Mouse (Mus musculus) midbrain, embryonic 14.5 days (tissue): ENCODE results near the gene Rab36. TPM values are rescaled to one million over a fixed set of nuclear protein-coding genes. Genes with fewer than 3 reads are reported as not detected.
A peak's percentile ranks its signal among the peaks of the same experiment; 100 is the strongest.

Experiments used
- ATAC-seq: fragments of 200-750 bp; cut with Nextera tagmentation; 2 replicates; pipeline ENCODE4 v1.8.0; 2017; ENCODE audit warnings: moderate number of reproducible peaks, moderate library complexity; ENCODE audit not compliant: low FRiP score, low TSS enrichment
- DNase-seq: peaks from one replicate; pipeline ENCODE4 v3.0.0-alpha.2; 2015
- H3K27ac ChIP-seq: fragments of 300-500 bp; sonication (generic); replicated peaks from 2 replicates; pipeline ENCODE4 v1.5.1; 2014; ENCODE audit warnings: mild to moderate bottlenecking, low read depth, low read length, moderate library complexity
- H3K27me3 ChIP-seq: fragments of 300-500 bp; sonication (generic); 2 replicates; pipeline ENCODE4 v1.6.1; 2014; ENCODE audit warnings: low read length, control low read depth, mixed read lengths; ENCODE audit not compliant: control insufficient read depth, insufficient read depth
- H3K36me3 ChIP-seq: fragments of 300-500 bp; sonication (generic); 2 replicates; pipeline ENCODE4 v1.6.1; 2014; ENCODE audit warnings: low read length, control low read depth; ENCODE audit not compliant: control insufficient read depth, insufficient read depth
- H3K4me1 ChIP-seq: fragments of 300-500 bp; sonication (generic); 2 replicates; pipeline ENCODE4 v1.6.1; 2014; ENCODE audit warnings: mild to moderate bottlenecking, antibody characterized with exemption, low read length, control low read depth; ENCODE audit not compliant: control insufficient read depth, insufficient read depth
- H3K4me2 ChIP-seq: fragments of 300-500 bp; sonication (generic); 2 replicates; pipeline ENCODE4 v1.6.1; 2014; ENCODE audit warnings: mild to moderate bottlenecking, low read length, moderate library complexity
- H3K4me3 ChIP-seq: fragments of 300-500 bp; sonication (generic); replicated peaks from 2 replicates; pipeline ENCODE4 v1.5.1; 2014; ENCODE audit warnings: low read depth, low read length
- H3K9ac ChIP-seq: fragments of 300-500 bp; sonication (generic); replicated peaks from 2 replicates; pipeline ENCODE4 v1.6.1; 2014; ENCODE audit warnings: mild to moderate bottlenecking, low read length, moderate library complexity
- H3K9me3 ChIP-seq: fragments of 300-500 bp; sonication (generic); 2 replicates; pipeline ENCODE4 v1.6.1; 2016; ENCODE audit warnings: low read length, control low read depth, mixed read lengths; ENCODE audit not compliant: control insufficient read depth
- WGBS: fragments of 180-500 bp; shearing (Covaris S2); extraction: QIAGEN DNeasy Blood & Tissue Kit; methylation state at CpG from one replicate; pipeline ENCODE4 v1.1.7; 2014; 5-methylcytosine and 5-hydroxymethylcytosine counted together
- polyA plus RNA-seq: library from polyadenylated mRNA; unstranded; fragments of >200 nt; fragmentation: Nextera tagmentation; extraction: Ambion mirVana; gene quantifications from 2 replicates; pipeline ENCODE4 v1.2.1, GENCODE M21; 2014

Gene Rab36
- polyA plus RNA-seq, 1 experiment from 2014 or later: 14.3 TPM

DNA sequence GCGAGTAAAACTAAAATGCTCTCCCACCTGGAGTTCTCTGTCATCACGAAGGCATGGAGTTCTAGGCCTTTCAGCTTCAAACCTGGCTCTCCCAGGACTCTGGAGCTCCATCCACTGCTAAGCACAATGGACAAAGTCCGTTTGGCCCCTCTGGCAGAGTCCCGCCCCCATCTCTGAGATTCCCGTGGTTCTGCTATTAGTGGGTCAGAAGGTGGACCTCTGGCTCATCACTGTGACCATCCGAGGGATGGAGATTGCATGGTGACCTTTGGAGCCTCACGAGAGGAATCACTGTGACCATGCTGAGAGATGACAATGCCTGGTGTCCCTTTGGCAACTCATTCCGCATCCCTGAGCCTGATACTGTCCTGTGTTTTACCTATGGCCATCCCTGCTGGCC is 16.0 kb downstream of the Rab36 start:
- no peak overlapping the region for H3K4me3 ChIP-seq
- H3K4me1 ChIP-seq: peaks cover 17% of the 10 kb centered on the region
- no peak overlapping the region for H3K4me2 ChIP-seq
- no peaks in the 10 kb centered on the region for H3K27me3 ChIP-seq
- H3K9me3 ChIP-seq: no peaks in the 10 kb centered on the region
- no peak overlapping the region for H3K9ac ChIP-seq
- H3K27ac ChIP-seq: no peak overlapping the region
- DNase-seq (no peak), ATAC-seq (no peak)
- WGBS: 79% methylated on average over 8 of the region's 8 CpGs
- H3K36me3 ChIP-seq: no peaks in the 10 kb centered on the region

DNA sequence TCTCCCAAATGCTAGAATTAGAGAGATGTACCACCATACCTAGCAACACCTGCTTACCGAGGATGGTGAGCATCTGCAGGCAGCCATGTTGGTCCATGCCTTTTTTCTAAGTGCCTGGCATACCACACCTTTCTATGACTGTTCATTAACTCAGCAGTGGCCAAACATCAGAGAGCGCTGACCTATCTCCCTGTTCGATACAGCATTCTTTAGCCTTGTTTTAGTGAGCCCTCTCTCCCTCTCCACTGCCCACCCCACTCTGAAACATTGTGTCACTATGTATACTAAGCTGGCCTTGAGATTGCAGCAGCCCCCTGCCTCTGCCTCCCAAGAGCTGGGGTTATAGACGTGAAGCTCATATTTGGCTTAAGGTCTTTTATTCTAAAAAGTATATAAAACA is 16.8 kb downstream of the Rab36 start:
- DNase-seq: no peak
- ATAC-seq: no peak
- peaks cover 17% of the 10 kb centered on the region for H3K4me1 ChIP-seq
- no peak overlapping the region for H3K4me2 ChIP-seq
- no peak overlapping the region for H3K4me3 ChIP-seq
- H3K27ac ChIP-seq: no peak overlapping the region
- no peaks in the 10 kb centered on the region for H3K27me3 ChIP-seq
- H3K9ac ChIP-seq: no peak overlapping the region
- no peaks in the 10 kb centered on the region for H3K9me3 ChIP-seq
- H3K36me3 ChIP-seq: no peaks in the 10 kb centered on the region
- 87% methylated on average over 4 of the region's 4 CpGs for WGBS

DNA sequence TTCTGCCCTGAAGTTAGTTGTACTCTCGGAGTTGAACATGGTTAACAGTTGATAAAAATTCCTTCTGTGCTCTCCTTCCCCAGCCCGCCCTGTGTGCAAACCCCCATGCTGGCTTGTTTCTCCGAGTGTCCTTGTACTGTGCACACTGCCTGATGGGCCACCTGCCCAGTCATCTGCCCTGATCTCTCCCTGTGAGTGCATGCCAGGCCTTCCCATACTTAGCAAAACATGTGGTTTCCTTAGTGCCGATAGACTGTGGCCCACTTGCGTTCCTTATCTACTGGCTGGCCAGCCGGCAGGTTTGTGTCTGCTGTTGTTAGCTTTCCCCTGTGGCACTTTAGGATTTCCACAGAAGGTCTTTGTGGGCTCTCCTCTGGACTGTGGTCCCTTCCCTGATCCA is 17.3 kb downstream of the Rab36 start:
- no peak for ATAC-seq
- no peaks in the 10 kb centered on the region for H3K27me3 ChIP-seq
- H3K4me1 ChIP-seq: peaks cover 17% of the 10 kb centered on the region
- no peak overlapping the region for H3K27ac ChIP-seq
- H3K9ac ChIP-seq: no peak overlapping the region
- 81% methylated on average over 6 of the region's 6 CpGs for WGBS
- no peak for DNase-seq
- H3K4me3 ChIP-seq: no peak overlapping the region
- H3K36me3 ChIP-seq: no peaks in the 10 kb centered on the region
- H3K9me3 ChIP-seq: no peaks in the 10 kb centered on the region
- H3K4me2 ChIP-seq: no peak overlapping the region

DNA sequence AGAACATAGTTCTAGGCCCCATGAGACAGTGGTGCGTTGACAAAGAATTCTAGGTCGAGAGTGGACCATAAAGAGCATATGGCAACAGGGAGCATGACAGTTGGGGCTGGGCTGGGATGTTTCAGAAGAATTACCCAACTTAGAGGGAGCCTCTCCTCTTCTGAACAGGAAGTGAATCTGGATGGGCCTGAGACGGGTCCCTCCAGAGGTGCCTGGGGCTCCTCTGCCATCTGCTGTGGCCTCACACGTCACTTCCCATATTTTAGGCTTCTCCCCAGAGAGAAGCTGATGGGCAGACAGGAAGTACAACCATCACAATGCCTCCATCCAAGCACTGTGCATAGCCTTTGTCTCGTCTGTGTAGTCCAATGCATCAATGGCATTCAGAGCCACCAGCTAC is 18.8 kb downstream of the Rab36 start:
- Histone ChIP-seq H3K4me1 (peaks cover 24% of the 10 kb centered on the region), H3K27ac (peak overlapping the region; percentile 63), H3K36me3 (no peaks in the 10 kb centered on the region), H3K27me3 (no peaks in the 10 kb centered on the region), H3K9me3 (no peaks in the 10 kb centered on the region), H3K4me3 (no peak overlapping the region), H3K9ac (no peak overlapping the region), H3K4me2 (no peak overlapping the region)
- DNase-seq (no peak), ATAC-seq (no peak)
- WGBS: 50% methylated on average over 5 of the region's 5 CpGs

DNA sequence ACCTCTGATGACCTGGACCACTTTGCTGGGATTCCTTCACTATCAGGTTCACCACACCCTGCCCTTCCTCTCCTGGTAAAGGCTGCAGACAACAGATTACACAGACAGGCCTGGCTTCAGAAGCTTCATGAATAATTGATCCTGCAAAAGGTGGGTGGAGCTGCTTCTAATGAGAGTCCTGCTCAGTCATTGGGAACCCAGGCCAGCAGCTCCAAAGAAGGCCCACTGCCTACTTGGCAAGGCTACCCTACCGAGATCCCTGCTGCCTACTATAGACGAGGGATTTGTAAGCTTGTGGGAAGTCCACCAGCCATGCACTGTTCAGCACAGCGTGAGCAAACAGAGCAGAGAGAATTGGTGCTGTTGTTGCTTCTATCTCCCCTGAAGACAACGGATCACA is 19.4 kb downstream of the Rab36 start:
- Histone ChIP-seq H3K36me3 (no peaks in the 10 kb centered on the region), H3K27me3 (no peaks in the 10 kb centered on the region), H3K9ac (no peak overlapping the region; the same call in 1 of the 2 replicates), H3K4me3 (no peak overlapping the region), H3K27ac (peak overlapping the region; percentile 63), H3K4me2 (no peak overlapping the region), H3K9me3 (no peaks in the 10 kb centered on the region), H3K4me1 (peaks cover 24% of the 10 kb centered on the region)
- ATAC-seq: peak; percentile 22; the same call in 1 of the 2 replicates
- WGBS: 3% methylated on average over 4 of the region's 4 CpGs
- peak; percentile 72 for DNase-seq

DNA sequence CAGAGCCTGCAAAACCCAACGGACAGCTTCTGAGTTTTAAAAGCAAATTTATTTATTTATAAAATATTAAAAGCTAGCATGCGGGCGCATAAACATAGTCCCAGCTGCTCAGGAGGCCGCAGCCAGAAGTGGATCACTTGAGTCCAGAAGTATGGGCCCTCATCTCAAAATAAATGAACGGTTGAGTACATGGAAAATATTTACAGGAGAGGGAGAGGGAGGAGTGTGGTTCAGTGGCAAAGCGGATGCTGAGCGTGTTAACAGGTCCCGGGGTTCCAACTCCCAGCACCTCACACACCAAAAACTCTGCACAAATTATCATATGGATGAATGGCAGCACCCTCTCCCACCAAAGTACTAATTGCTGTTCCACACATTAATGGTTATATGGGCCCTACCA is 21.5 kb downstream of the Rab36 start:
- ATAC-seq (no peak), DNase-seq (no peak)
- H3K4me3 ChIP-seq: no peak overlapping the region
- 65% methylated on average over 8 of the region's 8 CpGs for WGBS
- H3K27ac ChIP-seq: no peak overlapping the region
- H3K4me1 ChIP-seq: peaks cover 43% of the 10 kb centered on the region
- H3K9ac ChIP-seq: no peak overlapping the region
- H3K27me3 ChIP-seq: no peaks in the 10 kb centered on the region
- no peaks in the 10 kb centered on the region for H3K9me3 ChIP-seq
- no peaks in the 10 kb centered on the region for H3K36me3 ChIP-seq
- no peak overlapping the region for H3K4me2 ChIP-seq

DNA sequence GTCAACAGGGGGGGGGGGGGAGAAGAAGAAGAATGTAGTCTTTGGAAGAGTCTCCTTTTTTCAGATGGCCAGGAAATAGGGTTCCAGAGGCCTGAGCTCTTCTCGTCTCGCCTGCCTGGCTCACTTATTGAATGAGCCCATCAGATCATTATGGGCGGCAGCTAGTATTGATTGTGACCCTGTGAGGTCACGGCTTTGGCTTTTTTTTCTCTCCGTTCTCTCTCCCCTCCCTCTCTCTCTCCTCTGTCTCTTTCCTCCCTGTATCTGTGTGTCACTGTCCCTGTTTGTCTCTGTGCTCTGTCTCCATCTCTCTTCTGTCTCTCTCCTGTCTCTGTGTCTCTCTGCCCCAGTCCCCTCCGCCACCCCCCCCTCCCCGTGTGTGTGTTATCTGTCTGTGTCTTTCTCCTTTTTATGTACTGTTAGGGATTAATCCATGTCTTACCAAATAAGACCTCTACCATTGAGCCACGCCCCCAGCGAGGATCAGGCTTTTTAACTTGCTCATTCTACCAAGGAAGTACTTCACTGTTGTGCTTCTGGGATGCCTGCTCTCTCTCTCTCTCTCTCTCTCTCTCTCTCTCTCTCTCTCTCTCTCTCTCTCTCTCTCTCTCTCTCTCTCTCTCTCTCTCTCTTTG is 22.0 kb downstream of the Rab36 start:
- DNase-seq: peak; percentile 47
- H3K4me1 ChIP-seq: peaks cover 49% of the 10 kb centered on the region
- H3K4me2 ChIP-seq: peak overlapping the region; percentile 99
- no peak overlapping the region for H3K9ac ChIP-seq
- 9% methylated on average over 9 of the region's 9 CpGs for WGBS
- no peaks in the 10 kb centered on the region for H3K27me3 ChIP-seq
- H3K27ac ChIP-seq: no peak overlapping the region
- no peak for ATAC-seq
- H3K9me3 ChIP-seq: no peaks in the 10 kb centered on the region
- no peaks in the 10 kb centered on the region for H3K36me3 ChIP-seq
- H3K4me3 ChIP-seq: no peak overlapping the region

DNA sequence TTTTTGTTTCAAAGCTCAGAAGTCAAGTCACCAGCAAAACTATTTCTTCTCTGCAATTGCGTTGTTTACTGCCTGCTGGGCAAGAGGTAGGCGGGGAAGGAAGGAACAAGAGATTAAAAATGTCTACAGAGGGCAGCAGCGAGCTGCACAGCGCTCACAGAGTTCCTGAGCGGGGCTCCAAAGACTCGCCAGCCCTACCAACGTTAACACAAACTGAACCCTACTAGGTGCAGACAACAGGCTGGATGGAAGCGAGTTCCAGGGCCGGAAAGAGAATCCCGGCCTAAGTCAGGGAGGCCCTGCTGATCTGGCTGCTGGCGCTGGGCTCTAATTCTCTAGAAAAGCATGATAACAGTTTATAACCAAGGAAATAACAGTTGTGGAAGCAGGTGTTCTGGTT is 22.5 kb downstream of the Rab36 start:
- whole genome bisulfite sequencing: under 1% methylated on average over 11 of the region's 11 CpGs
- DNase-seq (peak; percentile 89), ATAC-seq (no peak)
- Histone ChIP-seq H3K9me3 (no peaks in the 10 kb centered on the region), H3K4me2 (peak overlapping the region; percentile 99), H3K4me3 (peak overlapping the region; percentile 87), H3K9ac (no peak overlapping the region), H3K27ac (peak overlapping the region; percentile 41; the same call in 1 of the 2 replicates), H3K4me1 (peaks cover 54% of the 10 kb centered on the region), H3K27me3 (no peaks in the 10 kb centered on the region), H3K36me3 (no peaks in the 10 kb centered on the region)

DNA sequence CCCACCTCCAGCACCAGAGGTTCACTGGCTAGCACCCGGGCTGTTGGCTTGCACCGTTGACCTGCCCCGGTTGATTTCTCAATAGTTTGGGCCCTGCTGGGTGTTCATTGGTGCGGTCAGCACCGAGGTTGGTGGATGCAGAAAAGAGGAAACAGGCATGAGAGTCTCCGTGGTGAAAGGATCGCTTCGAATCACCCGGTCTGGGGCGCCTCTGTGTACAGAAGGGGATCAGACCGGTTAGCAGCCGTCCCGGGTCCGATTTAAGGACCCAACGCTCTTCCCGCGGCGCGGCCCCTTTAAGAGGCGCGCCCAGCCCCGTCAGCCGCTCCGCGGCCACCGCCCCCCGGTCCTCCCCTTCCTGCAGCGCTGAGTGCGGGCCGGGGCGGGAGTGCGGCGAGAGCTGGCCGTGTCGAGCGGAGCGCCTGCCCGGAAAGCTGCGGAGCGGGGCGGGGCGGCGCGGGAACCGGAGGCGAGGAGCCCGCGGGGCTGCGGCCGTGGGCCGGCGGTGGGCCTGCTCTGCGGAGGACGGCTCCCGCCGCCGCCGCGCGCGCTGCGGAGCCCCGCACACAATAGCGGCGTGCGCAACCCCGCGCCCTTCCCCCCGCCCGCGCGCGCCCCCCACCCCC is 23.5 kb downstream of the Rab36 start, which contains the start of gene Bcr:
Bcr (plus strand) TSS at position 376 of the 626 bp plus-strand sequence.
- peak within 1 kb of the TSS; percentile 91 for H3K9ac ChIP-seq
- WGBS: under 1% methylated on average over 42 of the region's 73 CpGs
- peak; percentile 86 for ATAC-seq
- no peaks in the 10 kb centered on the region for H3K9me3 ChIP-seq
- peak within 1 kb of the TSS; percentile 92 for H3K27ac ChIP-seq
- H3K4me2 ChIP-seq: peak within 1 kb of the TSS; percentile 99
- peaks cover 62% of the 10 kb centered on the region for H3K4me1 ChIP-seq
- peak; percentile 92 for DNase-seq
- no peaks in the 10 kb centered on the region for H3K27me3 ChIP-seq
- no peaks in the 10 kb centered on the region for H3K36me3 ChIP-seq
- peak within 1 kb of the TSS; percentile 87 for H3K4me3 ChIP-seq
